Mouse (Mus musculus): Measurements from ENCODE around the gene Nek6.

Nek6 gene

GRCm38 (mm10) chr2:38584514-38585378 is 73.3 kb downstream of the Nek6 start:
- DNase-seq, result peak; percentile 75

- DNase-seq, result peak; percentile 75
These were observed 73.9 kb downstream of the Nek6 start for GRCm38 (mm10) chr2:38585379-38585736.

GRCm38 (mm10) chr2:38586733-38587132 is 75.3 kb downstream of the Nek6 start:
- DNase-seq, result peak; percentile 89

GRCm38 (mm10) chr2:38591751-38592459 is 80.5 kb downstream of the Nek6 start:
- peak; percentile 78 for DNase-seq

- DNase-seq, result no peak
These were observed 83.4 kb downstream of the Nek6 start for GRCm38 (mm10) chr2:38594874-38595273.

- DNase-seq, result no peak
These were observed 86.5 kb downstream of the Nek6 start for GRCm38 (mm10) chr2:38597896-38598295.

- no peak for DNase-seq
These were observed 87.0 kb downstream of the Nek6 start for GRCm38 (mm10) chr2:38598395-38598794.

- no peak for DNase-seq
These were observed 89.4 kb downstream of the Nek6 start for GRCm38 (mm10) chr2:38600842-38601241.

- DNase-seq, result no peak
These were observed 96.3 kb downstream of the Nek6 start for GRCm38 (mm10) chr2:38607716-38608115.

- no peak for DNase-seq
These were observed 97.4 kb downstream of the Nek6 start for GRCm38 (mm10) chr2:38608831-38609309.

GRCm38 (mm10) chr2:38609310-38609709 is 97.9 kb downstream of the Nek6 start:
- DNase-seq, result no peak

GRCm38 (mm10) chr2:38610161-38610560 is 98.7 kb downstream of the Nek6 start:
- no peak for DNase-seq

GRCm38 (mm10) chr2:38612596-38612995 is 101.2 kb downstream of the Nek6 start:
- peak; percentile 55 for DNase-seq

GRCm38 (mm10) chr2:38613576-38613975 is 102.1 kb downstream of the Nek6 start:
- peak; percentile 90 for DNase-seq

- DNase-seq, result no peak
These were observed 103.0 kb downstream of the Nek6 start for GRCm38 (mm10) chr2:38614437-38614836.

- peak; percentile 89 for DNase-seq
These were observed 104.6 kb downstream of the Nek6 start for GRCm38 (mm10) chr2:38616072-38616471.

- peak; percentile 65 for DNase-seq
These were observed 105.8 kb downstream of the Nek6 start for GRCm38 (mm10) chr2:38616956-38617872.

- DNase-seq, result peak; percentile 88
These were observed 108.3 kb downstream of the Nek6 start for GRCm38 (mm10) chr2:38619777-38620176.

- DNase-seq, result no peak
These were observed 109.6 kb downstream of the Nek6 start for GRCm38 (mm10) chr2:38621076-38621475.

- peak; percentile 82 for DNase-seq
These were observed 110.2 kb downstream of the Nek6 start for GRCm38 (mm10) chr2:38621610-38622021.

- peak; percentile 56 for DNase-seq
These were observed 112.0 kb downstream of the Nek6 start for GRCm38 (mm10) chr2:38623411-38623810.

GRCm38 (mm10) chr2:38623821-38624590 is 112.6 kb downstream of the Nek6 start:
- DNase-seq, result peak; percentile 70
